Mouse (Mus musculus) layer of hippocampus, postnatal 14 days (tissue): ENCODE measurements at regions not wholly inside any gene's neighbourhood (a gene's known extent, or its start where the extent isn't known, plus 50 kb on each side); places are given as distances from the start of the nearest gene placed in this dataset.

Experiments
- DNase-seq, 2 experiments: peaks; one replicate each; pipeline ENCODE4 v3.0.0; 2021 to 2022; ENCODE audit warnings: low spot score in 2 of 2, mixed read lengths in 1 of 2

DNA sequence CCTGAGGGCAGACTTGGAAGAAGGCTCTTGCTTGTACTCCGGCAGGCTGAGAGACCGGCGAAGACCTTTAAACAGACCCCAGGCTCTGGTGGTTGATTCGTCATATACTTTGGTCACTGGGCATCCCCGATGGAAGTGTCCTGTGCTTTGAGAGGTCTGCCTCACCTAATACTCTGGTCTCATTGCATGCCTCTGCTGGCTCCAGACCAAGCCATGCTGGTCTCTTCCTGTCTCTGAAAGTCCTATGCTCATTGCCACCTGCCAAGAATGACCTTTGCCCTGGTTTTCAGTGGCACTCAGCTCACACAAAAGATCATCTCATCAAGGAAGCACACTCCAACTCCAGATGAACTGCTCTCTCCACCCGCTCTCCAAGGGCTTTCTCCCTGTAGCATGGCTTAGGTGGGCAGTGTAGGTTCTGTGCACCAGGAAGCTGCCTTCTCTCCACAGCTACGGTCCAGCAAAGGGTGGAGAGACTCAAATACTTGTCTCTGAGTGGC lies 126.0 kb upstream of the Rcn1 start:
- no peak for DNase-seq

DNA sequence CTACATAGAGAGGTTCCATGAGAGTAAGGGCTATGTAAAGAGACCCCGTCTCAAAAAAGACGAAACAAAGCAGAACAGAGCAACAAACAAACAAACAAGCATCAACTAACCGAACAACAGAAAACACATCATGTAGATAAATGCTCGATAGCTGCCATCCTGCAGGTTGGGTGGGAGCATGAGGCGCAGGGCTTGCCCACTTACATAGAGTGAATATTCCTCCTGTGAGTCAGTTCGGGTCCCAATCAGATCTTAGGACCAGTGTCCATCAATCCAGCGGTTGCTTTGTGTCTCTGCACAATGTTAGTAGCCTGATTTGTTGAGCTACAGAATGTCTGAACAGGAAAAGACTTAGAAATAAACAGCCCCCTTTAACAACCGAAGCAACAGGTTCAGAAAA lies 129.4 kb upstream of the Rcn1 start:
- no peak for DNase-seq

DNA sequence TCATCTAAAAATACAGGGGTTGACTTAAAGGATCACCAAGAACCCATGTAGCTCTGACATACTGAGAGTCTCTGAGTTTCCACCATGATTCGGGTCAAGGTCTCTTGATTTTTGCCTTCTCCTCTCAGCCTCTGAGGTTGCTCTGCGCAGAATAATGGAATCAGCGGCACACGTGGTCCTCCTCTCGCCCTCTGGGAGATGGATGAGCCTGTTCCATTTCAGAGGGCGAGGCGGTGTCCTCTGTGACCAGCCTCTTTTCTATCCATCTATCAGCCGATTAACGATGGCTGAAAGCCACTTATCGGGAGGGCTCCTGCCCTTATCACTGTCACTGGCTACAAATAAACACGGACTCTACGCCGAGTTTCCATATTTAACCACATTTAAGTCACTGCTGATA lies 124.6 kb upstream of the Pax6 start:
- DNase-seq, result no peak

DNA sequence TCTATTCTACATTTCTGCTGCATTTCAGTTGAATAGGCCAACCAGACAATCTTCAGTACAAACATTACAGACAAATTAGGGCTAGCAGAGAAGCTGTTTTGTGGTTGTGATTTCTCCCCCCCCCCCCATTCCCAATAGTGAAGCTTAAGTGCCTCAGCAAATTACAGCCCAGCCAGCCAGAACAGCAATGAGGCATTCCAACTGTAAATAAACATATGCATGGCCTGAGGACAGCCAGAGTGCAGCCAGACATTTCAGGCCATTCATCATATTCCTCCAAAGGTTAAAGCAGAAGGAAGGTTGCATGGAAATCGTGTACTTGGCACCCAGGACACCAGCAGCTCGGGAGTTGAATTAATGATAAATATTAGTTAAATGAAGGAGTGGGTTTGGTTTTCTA lies 116.6 kb upstream of the Pax6 start:
- no peak for DNase-seq

DNA sequence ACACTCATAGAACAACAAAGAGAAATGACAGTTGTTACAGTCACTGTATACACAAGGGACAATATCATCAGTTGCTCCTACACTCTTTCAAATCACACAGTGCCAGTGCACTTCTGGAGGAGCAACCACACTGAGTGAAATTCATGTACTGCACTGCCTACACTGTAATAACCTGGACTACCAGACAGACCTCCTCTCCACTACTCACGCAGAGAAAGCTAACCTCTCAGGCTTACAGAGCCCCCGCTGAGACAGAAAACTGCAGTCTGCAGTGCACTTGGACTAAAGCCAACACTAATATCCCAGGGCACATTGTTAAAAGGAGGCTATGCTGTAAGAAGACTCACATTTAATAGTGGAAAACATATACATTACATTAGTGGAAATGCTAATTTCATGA lies 81.9 kb upstream of the Pax6 start:
- no peak for DNase-seq

DNA sequence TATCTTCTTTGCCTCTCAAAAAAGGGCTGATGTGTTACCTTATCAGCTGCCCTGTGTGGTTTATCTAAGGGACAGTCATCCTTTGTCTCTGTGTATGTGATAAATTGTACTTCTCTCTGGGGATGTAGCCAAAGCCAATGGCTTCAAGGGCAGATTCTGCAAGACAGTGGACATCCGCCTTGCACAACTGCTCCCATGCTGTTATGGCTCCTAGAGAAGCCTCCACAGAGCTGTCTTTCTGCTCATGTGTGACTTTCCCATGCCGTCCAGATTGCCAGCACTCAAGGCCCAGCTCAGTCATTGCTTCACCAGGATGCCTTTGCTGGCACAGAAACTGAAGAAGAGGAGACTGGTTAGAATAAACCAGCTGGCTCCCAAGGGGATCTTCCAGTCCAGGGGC lies 74.6 kb upstream of the Pax6 start:
- no peak for DNase-seq

DNA sequence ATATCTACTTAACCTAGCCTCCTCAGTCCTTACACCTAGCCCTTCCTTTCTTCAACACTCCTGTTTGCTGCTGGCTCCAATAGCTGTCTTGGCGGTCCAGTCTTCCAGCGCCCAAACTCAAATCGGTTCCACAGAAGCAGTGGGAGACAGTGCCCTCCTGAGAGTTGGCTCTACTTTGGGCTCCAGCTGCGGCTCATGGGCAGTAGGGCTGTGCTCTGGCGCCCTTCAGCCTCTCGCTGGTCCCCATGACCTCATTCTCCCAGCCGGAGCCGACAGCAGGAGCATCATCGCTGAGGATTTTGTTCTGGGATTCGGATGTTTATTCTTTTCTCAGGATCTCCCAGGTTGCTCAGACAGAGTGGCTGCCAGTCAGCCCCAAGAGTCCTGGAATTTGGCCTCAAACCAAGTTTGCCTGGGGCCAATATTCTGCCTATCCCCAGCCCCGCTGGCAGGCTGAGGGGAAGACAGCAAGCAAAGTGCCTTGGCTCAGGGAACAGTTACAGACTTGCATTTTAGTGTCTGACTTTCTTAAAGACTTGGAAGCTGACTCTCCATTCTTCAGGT lies 64.1 kb upstream of the Pax6 start:
- no peak for DNase-seq

DNA sequence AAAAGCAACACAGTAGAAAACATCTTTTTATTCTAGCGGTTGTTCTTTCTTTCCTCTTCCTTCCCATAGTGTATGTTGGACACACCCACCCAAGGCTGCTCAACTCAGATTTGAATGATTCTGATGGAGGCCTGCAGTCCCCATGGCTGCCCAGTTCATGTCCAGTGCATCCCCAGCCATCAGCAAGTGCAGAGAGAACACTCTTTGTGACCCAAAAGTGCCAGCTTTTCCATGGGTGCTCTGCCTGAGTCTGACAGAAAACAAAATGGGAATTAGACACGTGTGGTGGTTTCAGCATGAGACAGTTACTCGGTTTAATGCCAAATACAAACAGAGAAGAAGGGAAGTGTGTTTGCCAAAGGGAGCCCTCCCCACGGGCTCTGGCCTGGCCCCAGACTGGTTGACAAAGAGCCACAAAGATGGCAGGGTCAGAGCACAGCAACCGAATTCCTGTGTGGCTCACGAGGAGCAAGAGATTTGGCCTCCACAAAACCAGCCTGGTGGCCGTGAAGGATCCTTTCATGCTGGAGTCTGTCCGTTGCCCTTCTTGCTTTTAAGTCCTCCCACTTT lies 60.6 kb upstream of the Pax6 start:
- DNase-seq, result no peak

DNA sequence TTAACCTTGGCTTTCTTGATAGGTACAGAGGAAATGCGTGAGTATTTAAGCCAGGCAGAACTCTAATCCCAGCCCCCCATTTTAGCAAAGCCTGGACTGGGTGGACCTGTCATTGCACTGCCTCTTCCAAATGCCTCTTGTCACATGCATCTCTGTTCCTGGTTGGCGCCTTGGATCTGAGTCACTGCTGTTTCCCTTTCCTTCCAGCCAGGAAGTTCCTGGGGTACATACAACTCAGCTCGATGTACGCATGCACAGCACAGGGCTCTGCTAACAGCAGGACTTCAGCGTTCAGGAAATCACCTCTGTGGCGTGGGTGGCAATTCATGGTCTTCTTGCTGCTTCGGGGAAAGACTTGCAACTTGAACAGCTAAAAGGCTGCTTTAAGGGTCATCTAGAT lies 59.9 kb upstream of the Pax6 start:
- DNase-seq, result no peak

DNA sequence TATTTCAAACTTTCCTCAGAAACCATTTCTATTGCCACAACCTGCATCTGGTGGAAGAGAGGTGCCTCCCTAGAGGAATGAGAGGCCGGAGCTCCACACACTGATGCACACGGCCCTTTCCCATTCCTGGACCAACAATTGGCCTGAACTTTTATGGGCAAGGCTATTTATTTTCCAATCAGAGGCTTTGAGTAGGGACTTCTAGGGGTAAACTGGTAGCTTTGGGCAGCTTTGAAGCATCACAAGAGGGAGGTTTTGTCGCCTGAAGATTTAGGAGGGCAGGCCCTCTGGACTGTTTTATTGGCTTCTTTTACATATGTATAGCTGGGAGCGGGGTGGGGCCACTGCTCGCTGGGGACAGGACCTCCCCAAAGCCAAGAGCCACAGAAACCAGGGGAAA lies 57.7 kb upstream of the Pax6 start:
- no peak for DNase-seq

DNA sequence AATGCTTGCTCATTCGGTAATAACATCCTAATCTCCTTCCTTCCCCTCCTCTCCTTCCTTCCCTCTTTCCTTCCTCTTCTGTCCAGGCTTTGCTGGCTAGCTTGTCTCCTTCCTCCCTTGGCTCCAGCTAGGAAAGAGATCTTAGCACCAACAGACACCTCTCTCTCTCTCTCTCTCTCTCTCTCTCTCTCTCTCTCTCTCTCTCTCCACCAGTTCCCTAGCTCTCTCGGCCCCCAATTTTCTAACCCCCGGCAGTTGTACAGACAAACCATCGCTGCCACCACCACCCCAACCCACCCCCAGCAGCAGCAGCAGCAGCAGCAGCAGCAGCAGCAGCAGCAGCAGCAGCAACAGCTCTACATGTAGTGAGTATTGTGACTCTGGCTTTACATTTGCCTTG lies 57.0 kb upstream of the Pax6 start:
- DNase-seq, result no peak

DNA sequence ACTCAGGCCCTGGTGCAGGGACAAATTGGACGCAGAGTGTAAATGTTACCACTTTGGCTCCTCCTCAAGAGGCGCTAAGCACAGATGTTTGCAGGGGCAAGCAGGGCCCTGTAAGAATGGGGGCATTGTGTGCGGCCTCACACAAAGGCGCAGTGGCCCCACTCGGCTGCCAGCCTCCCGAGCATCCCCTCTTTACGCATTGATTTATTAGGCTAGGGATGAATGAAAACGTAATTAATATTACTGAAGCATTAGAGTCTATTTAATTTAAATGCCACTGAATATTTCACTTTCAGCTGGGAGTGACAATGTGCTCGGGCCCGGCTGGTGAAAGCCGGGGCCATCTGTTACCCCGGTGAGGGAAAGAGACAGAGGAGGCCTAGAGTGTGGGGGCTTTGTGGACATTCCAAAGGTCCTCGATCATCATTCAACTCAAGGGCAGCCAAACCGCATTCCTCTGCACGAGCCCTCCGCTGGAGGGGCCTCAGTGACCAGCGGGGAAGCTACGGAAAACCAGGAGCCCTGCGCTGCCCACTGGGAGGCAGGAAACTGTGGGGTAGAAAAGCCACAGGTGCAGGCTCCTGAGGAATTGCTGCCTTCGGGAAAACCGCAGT lies 56.5 kb upstream of the Pax6 start:
- no peak for DNase-seq

DNA sequence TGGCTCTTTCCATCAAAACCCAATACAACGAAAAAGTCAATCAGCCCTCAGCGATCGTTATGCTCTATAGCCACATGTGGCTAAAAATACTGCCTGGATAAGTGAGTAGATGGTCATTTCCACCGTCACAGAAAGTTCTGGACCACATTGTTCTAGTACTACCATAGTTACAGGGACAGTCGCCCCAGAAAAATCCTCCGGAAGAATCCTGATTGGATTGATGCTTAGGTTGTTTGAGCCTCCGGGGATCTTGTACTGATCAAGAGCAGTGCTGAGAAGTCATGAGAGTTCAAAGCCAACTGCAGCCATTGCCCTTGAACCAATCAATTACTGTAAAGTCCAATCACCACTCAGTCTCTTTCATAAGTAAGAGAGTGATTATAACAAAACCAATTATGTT lies 56.0 kb upstream of the Pax6 start:
- DNase-seq, result no peak

DNA sequence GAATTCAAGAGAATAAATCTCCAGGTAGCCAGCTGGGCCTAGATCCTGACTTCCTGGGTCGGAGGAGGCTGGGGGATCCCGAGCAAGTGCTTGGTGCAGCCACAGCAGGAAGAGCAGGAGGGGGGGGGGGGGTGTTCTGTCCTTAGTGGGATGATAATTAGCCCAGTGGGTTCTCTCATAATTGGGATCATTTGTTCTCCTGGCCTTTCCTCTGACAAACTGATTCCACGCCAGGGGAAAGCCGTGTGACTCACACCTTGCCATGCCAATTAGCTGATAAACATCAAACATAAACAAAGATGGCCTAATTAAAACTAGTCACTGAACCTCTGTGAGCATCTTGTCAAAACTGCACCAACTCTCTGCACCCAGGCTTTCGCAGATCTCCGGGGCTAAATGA lies 55.5 kb upstream of the Pax6 start:
- DNase-seq, result no peak

DNA sequence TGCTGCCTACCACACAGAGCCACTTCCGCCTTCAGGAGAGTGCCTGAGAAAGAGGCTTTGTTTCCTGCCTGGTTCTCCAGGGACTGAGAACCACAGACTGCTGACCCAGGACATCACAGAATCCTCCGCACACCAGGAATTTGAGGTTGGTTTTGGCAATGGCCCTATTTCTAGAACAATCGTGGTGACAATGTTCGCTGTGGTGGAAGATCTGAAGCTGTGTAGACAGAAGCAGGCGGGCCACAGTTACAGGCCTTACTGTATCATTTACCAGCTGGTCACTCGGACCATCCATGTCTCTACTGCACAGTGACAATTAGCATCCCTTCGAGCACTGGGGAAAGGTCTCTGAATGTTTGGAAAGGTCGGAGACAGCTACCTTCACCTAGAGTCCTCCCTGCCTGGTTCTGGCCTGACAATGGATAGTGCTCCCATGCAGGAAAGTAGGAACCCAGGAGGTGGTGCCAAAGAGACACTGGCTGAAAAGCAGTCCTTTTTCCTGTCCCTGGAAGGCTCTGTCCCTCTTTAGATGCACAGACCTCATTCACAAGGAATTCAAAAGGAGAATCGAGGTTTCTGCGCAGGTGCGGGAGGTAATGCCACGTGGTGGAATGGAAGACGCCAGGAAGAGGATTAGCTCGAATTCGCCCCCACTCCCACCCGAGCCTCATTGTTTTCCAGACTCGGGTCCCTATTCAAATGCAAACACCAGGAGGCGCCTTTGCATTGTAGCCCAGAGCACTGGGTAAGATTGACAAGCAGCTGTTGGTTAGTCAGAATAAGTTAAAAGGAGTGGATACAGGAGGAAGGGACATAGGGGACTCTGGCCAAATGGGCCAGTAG lies 52.6 kb upstream of the Pax6 start:
- DNase-seq, result peak; percentile 48 to 52
